Comparison of ENCODE assay signal across 31 mouse cellular contexts in the genomic region with DNA sequence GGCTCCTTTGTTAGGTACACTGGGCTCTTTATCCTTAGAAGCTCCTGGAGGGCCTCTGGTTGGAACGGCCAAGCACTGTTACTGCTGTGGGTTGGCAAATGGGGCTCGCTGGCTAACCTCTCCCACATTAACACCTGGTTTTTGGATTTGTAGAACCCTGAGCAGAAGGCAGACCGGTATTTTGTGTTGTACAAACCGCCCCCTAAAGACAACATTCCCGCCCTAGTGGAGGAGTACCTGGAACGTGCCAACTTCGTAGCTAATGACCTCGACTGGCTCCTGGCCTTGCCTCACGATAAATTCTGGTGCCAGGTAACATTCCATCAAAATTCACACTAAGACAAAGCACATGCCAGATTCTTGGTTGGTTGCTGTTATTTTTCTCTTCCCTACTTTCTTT. TPM values are rescaled to one million over a fixed set of nuclear protein-coding genes. Genes with fewer than 3 reads are reported as not detected.
"Had no signal": no experiment of that assay in that cellular context is flagged by ENCODE, and none has a peak within 500 bp of the region (broad histone marks: within the 10 kb centered on the region; RNA-seq: fewer than 3 reads in every experiment).

No protein-coding gene starts in this region.

- ATAC-seq: forebrain, embryonic 15.5 days; forebrain, postnatal 0 days; hindbrain, postnatal 0 days; intestine, embryonic 16.5 days had no signal

- DNase-seq: forebrain, postnatal 0 days; gastrocnemius, postnatal 14 days; gastrocnemius, postnatal 36 days; heart, adult 11 months; heart, adult 2 months; heart, postnatal 14 days; heart, postnatal 36 days; kidney, adult 11 months; kidney, adult 2 months; kidney, adult 9 months; kidney, postnatal 14 days; kidney, postnatal 36 days; layer of hippocampus, adult 9-11 months; layer of hippocampus, postnatal 36 days; left cerebral cortex, postnatal 4 days had no signal

- H3K27me3 ChIP-seq: forebrain, embryonic 15.5 days; heart, embryonic 13.5 days; heart, embryonic 15.5 days; hindbrain, embryonic 13.5 days; hindbrain, embryonic 15.5 days; kidney, embryonic 15.5 days; limb, embryonic 13.5 days had no signal

- H3K4me1 ChIP-seq: forebrain, embryonic 15.5 days; heart, embryonic 13.5 days; heart, embryonic 15.5 days; hindbrain, embryonic 13.5 days; hindbrain, embryonic 15.5 days; kidney, embryonic 15.5 days; limb, embryonic 13.5 days had no signal

- H3K27ac ChIP-seq: forebrain, embryonic 15.5 days; heart, adult 2 months; heart, embryonic 13.5 days; heart, embryonic 15.5 days; hindbrain, embryonic 13.5 days; hindbrain, embryonic 15.5 days; hindbrain, postnatal 0 days; kidney, embryonic 15.5 days; kidney, postnatal 0 days; limb, embryonic 13.5 days had no signal

- H3K9ac ChIP-seq: forebrain, embryonic 15.5 days; forebrain, postnatal 0 days; heart, embryonic 13.5 days; heart, embryonic 15.5 days; hindbrain, embryonic 13.5 days; hindbrain, embryonic 15.5 days; kidney, embryonic 15.5 days; limb, embryonic 13.5 days had no signal

- H3K4me3 ChIP-seq: forebrain, embryonic 15.5 days; heart, adult 2 months; heart, embryonic 13.5 days; heart, embryonic 15.5 days; hindbrain, embryonic 13.5 days; hindbrain, embryonic 15.5 days; kidney, embryonic 15.5 days; limb, embryonic 13.5 days had no signal

- H3K4me2 ChIP-seq: forebrain, embryonic 15.5 days; heart, embryonic 11.5 days; heart, embryonic 13.5 days; heart, embryonic 15.5 days; hindbrain, embryonic 13.5 days; hindbrain, embryonic 15.5 days; kidney, embryonic 15.5 days; limb, embryonic 13.5 days had no signal

- H3K9me3 ChIP-seq: forebrain, embryonic 15.5 days; heart, embryonic 13.5 days; heart, embryonic 15.5 days; hindbrain, embryonic 13.5 days; hindbrain, embryonic 15.5 days; kidney, embryonic 15.5 days; limb, embryonic 13.5 days had no signal

RNA-seq across cellular contexts. Expression of gene Gm11032, which starts 26.5 kb away (rescaled TPM):
- polyA plus RNA-seq: forebrain, embryonic 15.5 days; forebrain, postnatal 0 days; gonadal fat pad, adult 2 months; heart, adult 2 months; heart, embryonic 11.5 days; heart, embryonic 13.5 days; heart, embryonic 15.5 days; heart, postnatal 0 days; hindbrain, embryonic 11.5 days; hindbrain, embryonic 13.5 days; hindbrain, embryonic 15.5 days; hindbrain, postnatal 0 days; intestine, embryonic 14.5 days; intestine, embryonic 16.5 days; kidney, adult 2 months; kidney, embryonic 15.5 days; kidney, postnatal 0 days; large intestine, adult 2 months; limb, embryonic 13.5 days had no signal
